Mouse (Mus musculus) embryonic facial prominence, embryonic 10.5 days (tissue): ENCODE results near the gene Art3. TPM values are rescaled to one million over a fixed set of nuclear protein-coding genes. Genes with fewer than 3 reads are reported as not detected.
A peak's percentile ranks its signal among the peaks of the same experiment; 100 is the strongest.

Experiments
- DNase-seq: peaks from one replicate; pipeline ENCODE4 v3.0.0-alpha.2; 2017; ENCODE audit warnings: low spot score
- H3K27ac ChIP-seq: fragments of 300-500 bp; sonication (generic); replicated peaks from 2 replicates; pipeline ENCODE4 v1.5.1; 2016; ENCODE audit warnings: mild to moderate bottlenecking
- H3K27me3 ChIP-seq: fragments of 300-500 bp; sonication (generic); replicated peaks from 2 replicates; pipeline ENCODE4 v1.6.1; 2016; ENCODE audit warnings: low read depth, mild to moderate bottlenecking; ENCODE audit not compliant: poor library complexity, severe bottlenecking
- H3K36me3 ChIP-seq: fragments of 300-500 bp; sonication (generic); replicated peaks from 2 replicates; pipeline ENCODE4 v1.6.1; 2016; ENCODE audit warnings: mild to moderate bottlenecking, moderate library complexity
- H3K4me1 ChIP-seq: fragments of 300-500 bp; sonication (generic); 2 replicates; pipeline ENCODE4 v1.6.1; 2016
- H3K4me3 ChIP-seq: fragments of 300-500 bp; sonication (generic); 2 replicates; pipeline ENCODE4 v1.5.1; 2016; ENCODE audit warnings: mild to moderate bottlenecking, moderate library complexity
- H3K9me3 ChIP-seq: fragments of 300-500 bp; sonication (generic); 2 replicates; pipeline ENCODE4 v1.6.1; 2016; ENCODE audit warnings: mild to moderate bottlenecking
- WGBS: fragments of 180-500 bp; shearing (Covaris S2); methylation state at CpG from one replicate; pipeline ENCODE4 v1.1.7; 2016; 5-methylcytosine and 5-hydroxymethylcytosine counted together
- polyA plus RNA-seq: library from polyadenylated mRNA; unstranded; fragments of >200 nt; fragmentation: Nextera tagmentation; extraction: Ambion mirVana; gene quantifications from 2 replicates; pipeline ENCODE4 v1.2.1, GENCODE M21; 2016

The Art3 gene
- polyA plus RNA-seq, 1 experiment from 2014 or later: 1.4 TPM

- Histone ChIP-seq H3K4me1 (peaks cover 9% of the 10 kb centered on the region; the same call in 1 of the 2 replicates), H3K4me3 (no peak overlapping the region), H3K27ac (no peak overlapping the region), H3K9me3 (no peaks in the 10 kb centered on the region), H3K36me3 (no peaks in the 10 kb centered on the region), H3K27me3 (peaks cover 28% of the 10 kb centered on the region)
- no peak for DNase-seq
- WGBS: 74% methylated on average over 11 of the region's 11 CpGs
Measured at GRCm38 (mm10) chr5:92387433-92387832, 55.8 kb downstream of the Art3 start.

- Histone ChIP-seq H3K27me3 (peaks cover 54% of the 10 kb centered on the region), H3K27ac (no peak overlapping the region)
- 79% methylated on average over 2 of the region's 2 CpGs for WGBS
Measured at GRCm38 (mm10) chr5:92389977-92390376, 58.4 kb downstream of the Art3 start.

DNA sequence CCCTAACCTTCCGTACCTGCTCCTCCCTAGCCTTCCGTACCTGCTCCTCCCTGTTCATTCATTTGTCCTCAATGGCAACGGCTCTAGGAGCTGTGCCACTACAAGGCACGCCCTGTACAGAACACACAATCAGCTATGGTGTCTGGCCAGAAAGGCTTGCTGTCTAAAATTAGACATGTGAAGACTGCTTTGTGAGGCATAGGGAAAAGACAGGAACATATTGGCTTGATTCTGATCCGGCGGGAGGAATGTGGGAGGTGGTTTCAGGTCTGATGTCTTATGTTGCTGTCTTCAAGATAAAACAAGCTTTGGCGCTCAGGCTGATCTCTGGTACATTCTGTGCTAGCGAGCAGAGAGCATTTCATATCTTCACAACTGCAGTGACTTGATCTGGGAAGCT, 59.0 kb downstream of the Art3 start:
- no peak overlapping the region for H3K4me3 ChIP-seq
- no peak overlapping the region for H3K27ac ChIP-seq
- H3K27me3 ChIP-seq: peaks cover 54% of the 10 kb centered on the region
- H3K36me3 ChIP-seq: no peaks in the 10 kb centered on the region
- no peaks in the 10 kb centered on the region for H3K9me3 ChIP-seq
- H3K4me1 ChIP-seq: peaks cover 9% of the 10 kb centered on the region
- no peak for DNase-seq
- WGBS: 79% methylated on average over 8 of the region's 8 CpGs

More at GRCm38 (mm10) chr5:92389977-92390376, 58.4 kb downstream of the Art3 start:
- Histone ChIP-seq H3K4me3 (no peak overlapping the region), H3K36me3 (no peaks in the 10 kb centered on the region), H3K9me3 (no peaks in the 10 kb centered on the region), H3K4me1 (peaks cover 9% of the 10 kb centered on the region)
- no peak for DNase-seq

GRCm38 (mm10) chr5:92392542-92392941, 60.9 kb downstream of the Art3 start:
- Histone ChIP-seq H3K4me1 (peaks cover 5% of the 10 kb centered on the region), H3K9me3 (no peaks in the 10 kb centered on the region), H3K27me3 (peaks cover 58% of the 10 kb centered on the region), H3K36me3 (no peaks in the 10 kb centered on the region), H3K27ac (no peak overlapping the region), H3K4me3 (peak overlapping the region; percentile 36)
- WGBS: 38% methylated on average over 18 of the region's 18 CpGs
- no peak for DNase-seq

GRCm38 (mm10) chr5:92393863-92394262, 62.2 kb downstream of the Art3 start:
- peaks cover 58% of the 10 kb centered on the region for H3K27me3 ChIP-seq
- no peaks in the 10 kb centered on the region for H3K36me3 ChIP-seq
- H3K9me3 ChIP-seq: no peaks in the 10 kb centered on the region
- peaks cover 4% of the 10 kb centered on the region for H3K4me1 ChIP-seq
- WGBS: 64% methylated on average over 10 of the region's 10 CpGs
- no peak overlapping the region for H3K4me3 ChIP-seq
- no peak for DNase-seq
- H3K27ac ChIP-seq: no peak overlapping the region

GRCm38 (mm10) chr5:92395764-92396163, 64.1 kb downstream of the Art3 start:
- no peak for DNase-seq
- WGBS: 86% methylated on average over 3 of the region's 3 CpGs
- Histone ChIP-seq H3K27ac (no peak overlapping the region), H3K4me3 (no peak overlapping the region), H3K27me3 (peaks cover 46% of the 10 kb centered on the region), H3K4me1 (peaks cover 4% of the 10 kb centered on the region), H3K36me3 (no peaks in the 10 kb centered on the region), H3K9me3 (no peaks in the 10 kb centered on the region)

- Histone ChIP-seq H3K27me3 (peaks cover 39% of the 10 kb centered on the region), H3K9me3 (no peaks in the 10 kb centered on the region), H3K4me3 (no peak overlapping the region), H3K4me1 (peaks cover 4% of the 10 kb centered on the region), H3K27ac (no peak overlapping the region), H3K36me3 (no peaks in the 10 kb centered on the region)
- no peak for DNase-seq
- 84% methylated on average over 6 of the region's 6 CpGs for WGBS
Measured at GRCm38 (mm10) chr5:92396476-92396875, 64.8 kb downstream of the Art3 start.

DNA sequence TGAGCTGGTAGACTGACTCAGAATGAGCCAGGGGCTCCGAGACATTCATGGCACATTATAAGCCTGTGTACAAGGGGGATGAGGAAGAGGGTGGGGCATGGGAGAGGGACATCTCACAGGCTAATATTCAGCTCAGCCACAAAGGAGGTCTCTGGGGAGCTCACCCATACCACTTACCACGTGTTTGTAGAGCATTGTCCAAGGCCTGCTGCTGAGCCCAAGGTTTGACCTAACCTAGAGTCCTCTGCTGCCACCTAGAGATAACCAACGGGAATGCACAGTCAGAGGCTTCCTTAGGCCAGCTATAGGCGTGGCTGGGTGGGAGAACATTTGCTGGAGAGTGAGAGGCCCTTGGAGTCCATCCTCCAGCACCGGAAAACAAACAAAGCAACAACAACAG, 66.5 kb downstream of the Art3 start:
- 23% methylated on average over 5 of the region's 5 CpGs for WGBS
- Histone ChIP-seq H3K27ac (peak overlapping the region; percentile 45; the same call in 1 of the 2 replicates), H3K4me3 (no peak overlapping the region), H3K4me1 (peaks cover 8% of the 10 kb centered on the region), H3K27me3 (peaks cover 22% of the 10 kb centered on the region), H3K9me3 (no peaks in the 10 kb centered on the region), H3K36me3 (no peaks in the 10 kb centered on the region)
- peak; percentile 82 for DNase-seq

DNA sequence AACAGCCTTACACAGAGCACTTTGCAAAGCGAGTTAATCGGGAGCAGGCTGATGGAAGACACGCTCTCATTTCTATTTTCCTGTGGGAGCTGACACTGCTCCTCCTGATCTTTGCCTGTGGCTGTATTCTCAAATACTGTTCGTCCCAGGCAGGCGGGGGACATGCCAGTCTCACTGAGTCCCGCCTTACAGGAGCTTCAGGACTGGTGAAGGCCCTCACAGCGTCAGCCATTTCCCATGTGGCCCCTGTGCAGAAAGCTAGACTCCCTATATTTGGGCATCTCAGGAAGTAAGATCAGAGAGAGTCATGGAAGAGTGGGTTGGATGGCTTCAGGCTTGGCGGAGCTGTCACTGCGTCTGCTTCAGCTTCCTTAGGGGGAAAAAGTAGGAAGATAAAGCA, 71.2 kb downstream of the Art3 start:
- Histone ChIP-seq H3K27ac (0 out of 2 replicates have a peak overlapping the region, but pooled peaks have one; percentile 40), H3K9me3 (no peaks in the 10 kb centered on the region), H3K27me3 (no peaks in the 10 kb centered on the region), H3K4me1 (peaks cover 38% of the 10 kb centered on the region), H3K4me3 (no peak overlapping the region), H3K36me3 (no peaks in the 10 kb centered on the region)
- WGBS: 51% methylated on average over 9 of the region's 9 CpGs
- DNase-seq: no peak

DNA sequence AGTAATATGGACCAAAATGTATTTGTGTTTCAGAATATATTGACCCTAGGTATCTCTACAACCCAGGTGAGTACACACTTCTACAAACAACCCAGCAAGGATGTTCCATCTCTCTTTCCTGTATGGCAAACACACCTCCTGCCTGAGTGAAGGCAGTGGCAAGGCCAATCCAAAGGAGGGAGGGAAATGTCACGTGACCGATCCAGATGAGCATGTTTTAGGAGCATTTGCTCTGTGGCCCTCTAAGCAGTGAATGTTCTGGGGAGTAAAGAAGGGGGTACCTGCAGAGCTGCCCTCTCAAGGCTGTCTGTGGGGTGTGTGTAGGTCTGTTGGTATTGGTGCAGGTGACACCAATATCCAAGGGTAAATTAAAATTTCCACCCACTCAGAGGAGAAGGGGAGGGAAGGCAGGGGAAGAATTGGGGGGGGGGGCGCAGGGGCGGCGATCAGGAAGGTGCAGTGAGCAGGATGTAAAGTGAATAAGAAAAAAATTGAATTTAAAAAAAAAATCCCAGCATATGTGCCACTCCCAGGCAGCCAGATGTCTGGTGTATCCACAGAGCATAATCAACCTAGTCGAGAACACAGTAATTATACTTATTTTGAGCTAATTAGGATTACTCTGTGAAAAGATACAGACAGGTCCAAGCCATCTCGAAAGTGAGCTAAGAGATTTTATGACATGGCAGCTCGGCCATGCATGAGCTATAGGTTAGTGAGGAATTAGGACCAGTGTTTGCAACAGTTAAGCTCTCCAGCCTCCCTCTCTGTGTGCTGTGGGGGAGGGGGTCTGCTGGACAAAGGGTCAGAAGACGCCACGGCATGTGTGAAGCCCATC, 72.2 kb downstream of the Art3 start:
- DNase-seq: peak; percentile 80
- WGBS: 46% methylated on average over 10 of the region's 10 CpGs
- H3K27ac ChIP-seq: peak overlapping the region; percentile 4
- no peak overlapping the region; the same call in 1 of the 2 replicates for H3K4me3 ChIP-seq
- H3K36me3 ChIP-seq: no peaks in the 10 kb centered on the region
- H3K27me3 ChIP-seq: no peaks in the 10 kb centered on the region
- H3K4me1 ChIP-seq: peaks cover 38% of the 10 kb centered on the region
- no peaks in the 10 kb centered on the region for H3K9me3 ChIP-seq

DNA sequence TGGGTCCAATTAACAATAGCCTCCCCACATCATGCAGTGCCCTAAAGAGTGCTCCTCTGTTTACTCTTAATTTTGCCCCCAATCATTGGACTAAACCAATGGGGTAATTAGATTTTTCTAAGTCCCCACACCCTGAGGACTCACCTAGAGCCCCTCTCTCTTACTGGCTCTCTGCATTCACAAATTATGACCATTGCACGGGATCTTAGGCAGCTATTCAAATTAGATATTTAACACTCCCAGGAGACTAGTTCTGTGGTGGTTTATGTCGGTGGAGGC, 72.7 kb downstream of the Art3 start:
- no peaks in the 10 kb centered on the region for H3K36me3 ChIP-seq
- H3K27me3 ChIP-seq: no peaks in the 10 kb centered on the region
- no peak overlapping the region; the same call in 1 of the 2 replicates for H3K4me3 ChIP-seq
- H3K9me3 ChIP-seq: no peaks in the 10 kb centered on the region
- DNase-seq: no peak
- H3K27ac ChIP-seq: peak overlapping the region; percentile 4
- 18% methylated on average over 2 of the region's 2 CpGs for WGBS
- peaks cover 38% of the 10 kb centered on the region for H3K4me1 ChIP-seq

- no peak for DNase-seq
- 83% methylated on average over 9 of the region's 9 CpGs for WGBS
- Histone ChIP-seq H3K4me3 (no peak overlapping the region), H3K27ac (no peak overlapping the region), H3K27me3 (no peaks in the 10 kb centered on the region), H3K36me3 (peaks cover 13% of the 10 kb centered on the region), H3K9me3 (no peaks in the 10 kb centered on the region), H3K4me1 (peaks cover 25% of the 10 kb centered on the region)
Measured at GRCm38 (mm10) chr5:92409361-92410155, 77.9 kb downstream of the Art3 start.

- Histone ChIP-seq H3K27me3 (no peaks in the 10 kb centered on the region), H3K36me3 (peaks cover 20% of the 10 kb centered on the region), H3K9me3 (no peaks in the 10 kb centered on the region), H3K27ac (no peak overlapping the region), H3K4me1 (peaks cover 17% of the 10 kb centered on the region), H3K4me3 (no peak overlapping the region)
- no peak for DNase-seq
- WGBS: 88% methylated on average over 5 of the region's 5 CpGs
Measured at GRCm38 (mm10) chr5:92410486-92410885, 78.9 kb downstream of the Art3 start.
